Mouse (Mus musculus) cerebellum, postnatal 14 days (tissue): ENCODE measurements around the gene Shc3.

Experiments
- DNase-seq, 2 experiments: peaks; one replicate each; pipeline ENCODE4 v3.0.0; 2021; ENCODE audit warnings: mixed read lengths in 2 of 2

Gene Shc3

DNA sequence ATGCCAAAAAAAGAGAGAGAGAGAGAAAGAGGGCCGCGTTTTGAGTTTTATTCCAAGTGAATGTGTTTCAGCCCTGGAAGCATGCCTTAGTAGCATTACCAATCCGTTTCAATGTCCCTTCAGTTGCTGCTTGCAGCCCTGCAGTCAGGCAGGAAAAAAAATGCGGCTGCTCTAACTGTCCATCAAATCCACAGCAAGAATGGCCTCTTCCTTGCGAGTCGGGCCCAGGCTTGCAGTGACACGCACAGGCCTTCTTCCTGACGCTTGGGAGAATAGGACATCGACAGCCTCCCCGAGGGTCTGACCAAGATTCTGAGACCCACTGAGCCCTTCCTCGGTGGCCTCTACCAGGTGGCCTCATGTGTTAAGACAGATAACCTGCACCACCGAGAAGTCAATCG is 718 bp downstream of the Shc3 start:
- peak in 1 of 2 experiments; percentile 31 for DNase-seq

DNA sequence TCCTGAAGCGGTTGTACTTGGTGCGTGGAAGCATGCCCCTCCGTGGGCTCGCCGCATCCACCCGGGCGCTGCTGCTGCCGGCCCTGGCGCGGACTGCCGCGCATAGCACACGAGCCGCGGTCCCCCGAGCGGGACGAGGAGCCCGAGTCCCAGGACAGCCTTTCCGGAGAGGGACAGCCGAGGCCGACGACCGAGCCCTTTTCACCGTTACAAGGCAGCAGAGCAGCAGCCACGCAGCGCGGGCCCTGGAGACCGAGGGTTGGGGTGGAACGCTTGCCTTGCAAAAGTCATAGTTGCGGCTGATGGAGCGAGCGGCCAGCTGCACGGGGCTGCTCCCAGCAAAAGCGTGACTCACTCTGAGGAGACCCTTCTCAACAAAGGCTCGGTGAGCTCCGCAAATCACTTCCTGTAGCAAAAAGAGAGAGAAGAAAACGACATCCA is 1.8 kb downstream of the Shc3 start:
- DNase-seq: peak; percentile 44 to 51

DNA sequence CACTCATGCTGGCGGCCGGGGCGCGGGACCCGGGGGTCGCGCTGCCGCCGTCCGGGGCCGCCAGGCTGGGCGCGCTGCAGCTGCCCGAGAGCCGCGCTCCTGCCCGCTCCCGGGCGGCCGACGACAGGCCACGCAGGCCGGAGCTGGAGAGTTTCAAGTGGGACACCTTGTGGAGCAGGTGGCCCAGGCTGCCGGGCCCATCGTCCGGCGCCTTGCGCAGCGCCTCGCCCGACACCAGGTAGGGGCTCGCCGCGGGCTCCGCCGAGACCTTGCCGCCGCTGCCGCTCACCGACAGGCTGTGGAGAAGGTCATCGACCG is 2.2 kb downstream of the Shc3 start:
- peak in 1 of 2 experiments; percentile 38 for DNase-seq

DNA sequence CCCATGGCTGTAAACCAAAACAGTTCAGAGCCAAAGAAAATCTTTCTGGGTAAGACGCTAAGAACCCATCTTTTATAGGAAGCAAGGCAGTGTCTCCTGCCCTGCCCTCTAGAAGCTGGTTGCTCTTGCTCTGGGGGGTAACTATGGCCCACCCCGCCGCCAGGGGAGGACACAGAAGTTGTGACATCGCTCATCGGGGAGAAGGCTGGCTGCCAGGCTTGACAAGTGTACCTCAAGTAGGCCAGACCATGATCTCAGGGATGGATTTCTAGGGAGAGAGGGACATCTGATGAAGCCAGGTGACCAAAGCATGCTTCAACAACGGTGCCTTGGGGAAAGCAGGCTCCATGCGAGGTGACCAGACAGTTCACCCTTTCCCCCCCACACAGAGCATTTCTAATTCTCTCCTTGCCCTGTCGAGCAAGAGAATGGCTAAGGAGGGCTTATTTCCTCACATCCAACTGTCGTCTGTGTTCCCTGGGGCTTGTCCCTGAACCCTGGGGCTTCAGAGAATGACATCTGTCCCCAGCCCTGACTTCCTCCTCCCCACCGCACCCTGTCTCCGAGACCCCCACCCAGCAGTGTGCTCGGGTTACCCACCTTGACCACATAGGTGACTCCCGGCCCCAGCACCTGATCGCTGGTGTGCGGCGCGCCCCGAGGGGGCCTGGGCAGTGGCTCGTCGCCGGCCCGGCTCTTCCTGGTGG is 2.7 kb downstream of the Shc3 start:
- DNase-seq: peak; percentile 45 to 54

DNA sequence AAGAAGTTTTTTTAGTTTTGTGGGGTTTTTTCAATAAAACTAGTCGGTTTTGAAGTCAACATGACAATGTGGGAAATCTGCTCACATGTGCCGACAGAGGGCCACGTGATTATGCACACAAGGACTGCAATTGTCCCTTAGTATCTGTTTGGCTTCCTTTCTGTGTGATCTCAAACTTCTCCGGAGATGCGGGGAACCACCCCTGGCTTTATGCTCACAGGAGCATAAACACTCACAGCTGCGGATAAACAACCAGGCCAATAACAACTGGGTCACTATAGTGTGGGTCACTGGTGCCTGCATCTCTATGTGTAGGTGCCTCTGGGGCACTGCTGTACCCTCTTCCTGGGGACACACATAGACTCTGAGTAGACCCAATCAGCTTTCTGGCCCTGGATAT is 4.5 kb downstream of the Shc3 start:
- no peak for DNase-seq

DNA sequence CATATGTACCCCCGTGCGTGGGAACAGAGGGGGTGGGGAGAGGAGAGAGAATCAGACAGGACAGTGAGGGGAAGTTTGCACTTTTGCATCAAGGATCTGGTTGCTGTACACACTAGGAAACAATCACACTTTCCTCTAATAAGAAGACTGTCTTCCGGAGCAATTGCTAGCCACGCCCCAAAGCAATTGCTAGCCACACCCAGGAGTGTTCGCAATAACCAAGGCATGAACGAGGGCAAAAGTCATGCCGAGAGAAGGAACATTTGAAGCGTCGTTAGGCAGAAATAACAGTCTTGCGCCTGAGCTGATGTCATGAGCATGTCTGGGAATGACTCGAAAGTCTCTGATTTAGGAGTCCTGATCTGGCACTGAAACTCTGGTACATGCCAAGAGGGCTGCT is 15.9 kb downstream of the Shc3 start:
- no peak for DNase-seq

DNA sequence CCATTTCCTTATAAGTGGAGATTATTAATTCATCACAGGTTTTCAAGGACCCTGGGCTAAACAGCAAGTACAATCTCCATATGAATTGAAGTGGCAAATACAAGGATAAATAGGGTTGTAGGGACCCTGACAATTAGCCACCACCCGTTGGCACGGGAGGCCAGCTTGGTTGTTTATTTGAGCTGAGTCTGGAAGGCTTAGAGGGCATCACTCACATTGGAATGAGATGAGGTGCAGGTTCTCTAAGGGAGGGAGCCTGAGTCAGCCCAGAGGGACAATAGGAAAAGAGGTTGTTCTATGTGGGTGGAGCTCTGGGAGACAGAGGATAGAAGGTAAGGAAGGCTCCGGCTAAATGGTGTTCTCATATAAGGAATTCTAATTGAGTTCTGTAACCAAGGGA is 17.0 kb downstream of the Shc3 start:
- no peak for DNase-seq

DNA sequence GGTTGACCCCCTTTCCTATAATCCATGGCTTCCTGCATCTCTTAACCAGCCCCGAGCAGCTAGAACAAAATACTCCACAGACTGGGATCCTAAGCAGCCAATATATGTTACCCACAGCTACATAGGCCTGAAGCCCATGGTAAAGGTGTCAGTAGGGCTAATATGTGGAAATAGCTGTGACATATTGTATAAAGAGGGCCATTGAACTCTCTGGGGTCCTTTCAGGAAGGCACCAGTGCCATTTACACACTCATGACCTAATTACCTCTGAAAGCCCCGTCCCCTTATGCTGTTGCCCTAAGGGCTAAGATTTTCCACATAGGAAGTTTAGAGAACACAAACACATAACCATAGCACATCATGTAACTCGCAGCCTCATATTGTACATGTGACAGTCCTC is 17.4 kb downstream of the Shc3 start:
- no peak for DNase-seq

DNA sequence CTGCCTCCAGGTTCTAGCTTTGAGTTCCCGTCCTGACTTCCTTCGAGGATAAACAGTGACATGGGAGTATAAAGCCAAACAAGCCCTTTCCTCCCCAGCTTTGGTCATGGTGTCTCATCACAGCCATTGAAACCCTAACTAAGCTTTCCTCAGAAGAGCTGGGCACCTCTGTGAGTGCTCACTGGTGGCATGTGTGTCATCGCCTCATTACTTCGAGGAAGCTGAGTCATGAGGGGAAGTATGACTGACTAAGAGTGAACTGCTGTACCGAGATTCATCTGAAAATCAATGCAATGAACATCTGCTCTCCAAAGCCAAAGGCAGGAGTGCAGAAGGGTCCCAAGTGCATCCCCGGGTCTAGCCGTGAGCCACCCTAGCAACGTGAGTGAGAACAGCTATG is 29.4 kb downstream of the Shc3 start:
- no peak for DNase-seq

DNA sequence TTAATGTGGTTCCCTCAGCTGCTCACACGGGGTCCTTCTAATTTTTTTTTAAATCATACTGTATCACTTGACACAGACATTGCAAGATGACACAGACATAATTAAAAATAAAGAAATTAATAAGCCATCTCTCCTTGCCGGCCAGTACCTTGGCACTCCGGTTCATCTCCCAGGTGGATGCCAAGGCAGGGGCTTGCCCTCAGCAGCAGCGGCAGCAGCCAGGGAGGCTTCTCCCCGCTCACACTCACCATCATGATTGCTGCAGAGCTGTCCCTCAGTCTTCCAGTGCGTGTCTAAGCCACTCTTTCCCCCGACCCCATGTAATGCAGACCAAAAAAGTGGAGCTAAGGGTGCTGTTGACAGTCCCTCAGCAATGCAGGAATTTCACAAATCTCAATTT is 33.9 kb downstream of the Shc3 start:
- DNase-seq: no peak

DNA sequence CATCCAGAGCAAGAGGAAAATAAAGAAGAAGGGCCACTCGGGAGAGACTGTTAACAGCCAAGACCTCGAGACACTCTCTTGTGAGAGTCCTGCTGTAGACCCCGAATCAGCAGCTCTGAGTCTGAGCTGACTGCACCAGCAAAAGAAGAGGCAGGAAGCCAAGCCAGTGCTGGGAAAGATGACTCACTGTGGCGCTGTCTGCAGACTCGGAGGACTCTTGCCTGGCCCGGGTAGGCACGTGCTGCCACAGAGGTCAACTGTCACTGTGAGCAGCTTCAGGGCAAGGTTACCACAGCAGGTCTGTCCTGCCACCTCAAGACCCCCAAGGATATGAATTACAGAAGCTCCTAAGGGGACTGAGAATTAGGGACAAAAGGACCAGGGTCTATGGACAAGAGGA is 42.7 kb downstream of the Shc3 start:
- DNase-seq: peak; percentile 46 to 47

DNA sequence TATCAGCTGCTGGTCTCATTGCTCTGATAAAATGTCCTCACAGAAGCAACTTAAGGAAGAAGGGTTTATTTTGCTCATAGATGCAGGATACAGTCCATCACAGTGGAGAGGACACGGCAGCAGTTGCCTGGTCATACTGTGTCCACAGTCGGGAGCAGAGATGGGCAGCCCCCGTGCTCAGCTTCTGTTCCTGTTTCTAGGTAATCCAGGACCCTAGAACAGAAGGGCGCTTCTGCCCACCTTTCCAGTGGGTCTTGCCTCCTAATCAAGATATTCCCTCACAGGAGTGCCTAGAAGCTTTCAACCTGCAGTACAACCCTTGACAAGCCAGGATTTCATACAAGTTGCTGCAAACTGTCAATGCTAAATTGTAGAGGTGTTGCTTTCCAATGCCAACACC is 44.9 kb downstream of the Shc3 start:
- no peak for DNase-seq

DNA sequence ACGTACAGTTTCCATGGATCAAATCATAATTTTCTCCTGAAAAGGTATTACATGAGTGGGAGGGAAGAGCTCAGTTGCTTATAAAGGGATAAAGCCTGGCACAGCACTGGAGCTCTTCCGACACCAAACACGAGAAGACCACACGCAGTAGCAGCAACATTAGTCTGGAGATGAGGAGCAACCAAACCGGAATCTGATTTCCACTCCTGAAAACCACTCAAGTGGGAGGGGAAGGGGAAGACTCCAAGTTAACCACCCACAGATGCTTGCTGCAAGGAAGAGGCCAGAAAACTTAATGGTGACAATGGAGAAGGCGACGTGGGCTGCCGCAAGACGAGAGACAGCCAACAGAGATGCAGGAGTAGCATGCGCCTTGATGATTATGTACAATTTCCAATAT is 45.9 kb downstream of the Shc3 start:
- no peak for DNase-seq

DNA sequence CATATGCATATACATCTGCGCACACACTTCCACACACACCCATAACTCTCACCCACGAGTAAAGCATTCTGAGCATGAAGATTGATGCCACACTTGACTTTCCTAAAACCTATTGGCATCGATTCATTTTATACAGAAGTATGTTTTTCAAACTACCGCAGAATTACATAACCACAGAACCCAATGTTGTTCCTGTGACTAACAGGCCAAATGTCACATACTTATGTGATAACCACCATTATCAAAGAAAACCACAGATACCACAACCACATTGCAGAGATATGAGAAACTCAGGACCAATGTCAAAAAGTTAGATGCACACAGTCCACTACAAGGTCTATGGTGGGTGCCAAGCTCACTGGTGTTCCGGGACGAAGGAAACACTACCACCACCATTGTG is 50.3 kb downstream of the Shc3 start:
- no peak for DNase-seq

DNA sequence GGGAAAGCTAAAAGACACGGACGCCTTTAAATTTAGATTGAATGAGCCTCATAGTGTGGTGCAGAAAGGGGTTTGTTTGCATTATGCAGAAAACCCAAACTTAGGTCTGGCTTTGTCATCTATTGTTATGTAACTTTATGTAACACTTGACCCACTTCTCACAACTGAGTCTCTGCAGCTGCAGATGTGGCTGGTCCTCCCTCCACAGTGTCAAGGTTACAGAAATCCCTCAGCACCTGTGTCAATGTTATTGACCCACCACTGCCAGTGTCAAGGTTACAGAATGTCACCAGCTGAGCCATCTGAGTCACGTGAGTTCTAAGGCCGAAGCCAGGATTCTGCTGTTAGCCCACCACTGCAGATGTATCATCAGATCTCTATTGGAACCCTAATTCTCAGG is 51.3 kb downstream of the Shc3 start:
- DNase-seq: no peak

DNA sequence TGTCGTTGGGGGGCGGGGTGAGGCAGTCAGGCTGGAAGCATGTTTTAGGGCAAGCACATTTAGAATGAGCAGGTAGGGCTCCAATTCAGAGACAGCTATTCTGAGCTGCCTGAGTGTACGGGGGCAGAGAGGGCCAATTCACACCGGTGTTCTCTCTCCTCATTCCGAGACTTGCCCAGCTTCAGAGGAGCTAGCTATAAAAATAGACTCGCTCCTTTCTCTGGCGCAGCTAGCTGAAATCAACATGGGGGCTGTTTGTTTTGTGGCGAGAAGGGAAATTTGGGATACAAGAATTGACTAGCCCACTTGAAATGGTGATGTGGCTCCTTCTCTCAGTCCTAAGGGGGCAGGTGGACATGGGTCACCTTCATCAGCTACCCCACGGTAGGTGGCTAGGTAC is 60.4 kb downstream of the Shc3 start:
- DNase-seq: peak; percentile 36 to 52

DNA sequence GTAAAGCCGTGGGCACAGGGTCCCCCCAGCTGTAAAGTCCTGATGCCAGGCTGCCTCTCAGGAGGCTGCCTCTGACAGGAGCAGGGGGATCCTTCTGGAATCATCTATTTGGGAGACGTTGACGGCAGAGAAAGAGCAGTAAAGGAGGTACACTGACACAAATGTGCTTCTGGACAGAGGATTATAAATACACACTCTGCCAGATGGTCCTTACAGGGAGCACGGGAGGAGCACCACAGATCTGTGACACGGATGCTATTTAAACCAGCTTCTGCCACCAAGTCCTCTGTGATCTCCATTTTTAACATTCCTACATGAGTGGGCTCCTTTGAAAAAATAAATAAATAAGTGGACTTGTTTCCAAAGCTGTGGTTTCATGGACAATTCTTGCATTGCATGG is 63.5 kb downstream of the Shc3 start:
- DNase-seq: peak; percentile 32 to 44

DNA sequence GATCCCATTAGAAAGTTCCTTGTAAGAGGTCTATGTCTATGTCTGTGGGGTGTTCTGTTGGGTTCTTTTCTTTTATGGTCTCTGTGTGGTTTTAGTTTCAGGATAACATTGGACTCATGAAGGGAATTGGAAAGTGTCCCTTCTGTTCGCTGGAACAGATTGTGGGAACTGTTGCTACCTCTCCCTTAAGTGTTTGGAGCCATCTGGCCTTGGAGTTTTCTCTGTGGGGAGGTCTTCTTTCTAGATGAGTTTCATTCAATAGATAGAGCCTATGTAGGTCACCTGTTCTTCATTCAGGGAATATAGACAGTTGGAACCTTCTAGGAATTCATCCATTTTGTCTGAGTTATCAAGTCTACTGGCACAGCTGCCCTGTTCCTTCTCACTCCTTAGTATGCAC is 69.5 kb downstream of the Shc3 start:
- DNase-seq: peak; percentile 27 to 64

DNA sequence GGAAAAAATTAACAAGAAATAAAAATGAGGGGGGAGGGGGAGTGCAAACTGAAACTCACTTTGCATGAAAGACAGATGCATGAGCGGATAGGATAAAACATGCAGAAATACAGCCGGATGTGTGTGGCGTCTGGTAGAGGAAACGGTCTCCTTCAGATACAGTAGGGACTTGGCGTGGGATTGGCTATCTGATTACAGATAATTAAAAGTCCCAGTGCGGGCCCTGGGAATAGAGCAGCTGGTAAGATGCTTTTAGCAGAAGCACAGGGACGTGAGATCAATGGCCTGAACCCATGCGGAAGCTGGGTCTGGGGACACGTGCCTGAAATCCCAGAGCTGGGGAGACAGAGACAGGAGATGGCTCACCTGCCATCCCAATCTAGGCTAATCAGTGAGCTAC is 75.5 kb downstream of the Shc3 start:
- DNase-seq: no peak

DNA sequence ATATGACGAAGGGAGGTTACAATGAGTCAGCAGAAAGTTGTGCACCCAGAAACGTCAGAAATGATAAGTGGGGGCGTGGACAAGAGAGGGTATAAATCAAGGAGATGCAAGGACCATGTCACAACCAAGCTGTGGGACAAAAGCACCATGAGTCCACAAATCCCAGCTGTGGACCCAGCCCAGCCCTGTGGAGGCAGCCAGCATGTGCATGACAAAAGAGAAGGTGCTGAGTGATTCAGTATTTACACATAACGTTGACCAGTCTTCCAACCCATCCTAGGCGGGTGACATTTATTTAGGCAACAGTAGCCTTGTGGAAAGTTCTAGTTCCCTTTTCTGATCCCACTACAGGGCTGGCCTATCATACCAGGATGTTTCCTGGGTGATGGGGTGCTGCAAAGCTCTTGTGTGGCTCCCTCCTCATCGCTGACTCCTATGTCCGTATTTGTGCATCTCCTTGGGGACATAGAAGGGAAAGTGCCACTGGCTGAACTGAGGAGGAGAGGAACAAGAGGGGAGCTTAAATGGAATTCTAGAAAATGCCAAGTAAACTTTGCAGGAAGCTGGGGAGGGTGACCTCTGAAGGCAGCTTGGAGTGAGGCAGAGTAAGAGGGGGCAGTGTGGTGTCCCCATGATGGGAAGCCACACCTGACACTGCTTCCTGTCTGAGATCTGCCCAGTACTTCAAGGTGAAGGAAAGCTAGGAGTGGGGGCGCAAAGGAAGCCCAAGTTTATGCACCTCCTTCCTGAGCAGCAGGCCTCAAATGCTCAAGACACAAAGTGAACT is 77.4 kb downstream of the Shc3 start:
- no peak for DNase-seq

DNA sequence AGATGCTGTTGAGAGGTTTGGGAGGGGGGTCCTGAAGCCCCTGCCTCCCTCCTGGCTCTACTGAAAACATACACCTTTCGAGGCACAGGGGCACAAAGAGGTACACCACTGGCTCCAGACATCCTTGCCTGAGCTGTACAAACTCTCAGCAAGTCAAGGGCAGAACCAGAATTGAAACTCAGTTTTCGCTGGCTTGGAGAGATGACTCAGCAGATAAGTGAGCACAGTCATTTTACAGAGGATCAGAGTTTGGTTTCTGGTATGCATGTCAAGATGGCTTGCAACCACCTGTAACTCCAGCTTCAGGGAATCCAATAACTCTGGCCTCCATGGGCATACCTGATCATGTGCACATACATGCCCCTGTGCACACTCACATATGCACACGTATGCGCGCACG is 79.0 kb downstream of the Shc3 start:
- DNase-seq: no peak

DNA sequence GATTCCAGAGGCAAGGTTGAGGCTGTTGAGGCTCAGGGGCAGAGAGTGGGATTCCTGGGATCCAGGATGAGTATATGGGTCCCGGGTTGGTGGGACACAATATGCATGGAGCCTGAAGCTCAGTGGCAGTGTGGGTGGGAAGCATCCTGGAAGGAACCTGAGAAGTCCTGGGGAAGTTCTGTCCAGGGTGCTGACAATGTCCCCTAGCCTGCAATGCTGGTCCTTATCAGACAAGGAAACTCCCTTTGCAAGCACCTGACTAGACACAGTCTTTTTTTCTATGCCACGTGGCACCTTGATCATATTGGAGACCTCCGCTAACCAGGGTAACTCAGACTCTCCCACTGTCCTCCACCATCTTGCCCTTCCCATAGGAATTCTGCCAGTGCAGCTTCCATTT is 80.3 kb downstream of the Shc3 start:
- DNase-seq: no peak

DNA sequence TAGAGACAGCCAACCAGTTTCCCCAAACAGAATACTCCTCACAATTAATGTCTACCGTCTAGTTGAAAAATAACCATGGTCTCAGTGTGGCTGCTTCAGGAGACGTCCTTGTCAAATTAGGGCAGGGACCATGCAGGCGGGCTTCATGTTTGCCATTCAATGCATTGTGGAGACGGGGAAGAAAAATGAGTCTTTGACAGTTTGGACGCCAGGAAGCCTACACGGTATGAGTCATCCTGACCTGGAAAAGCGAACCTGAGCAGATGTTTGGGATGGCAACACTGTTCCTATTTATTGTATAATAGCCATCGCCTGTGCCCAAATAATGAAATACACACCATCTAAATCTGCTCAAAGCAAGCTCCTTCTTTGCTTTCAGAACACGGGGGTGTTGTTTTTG is 83.9 kb downstream of the Shc3 start:
- no peak for DNase-seq

DNA sequence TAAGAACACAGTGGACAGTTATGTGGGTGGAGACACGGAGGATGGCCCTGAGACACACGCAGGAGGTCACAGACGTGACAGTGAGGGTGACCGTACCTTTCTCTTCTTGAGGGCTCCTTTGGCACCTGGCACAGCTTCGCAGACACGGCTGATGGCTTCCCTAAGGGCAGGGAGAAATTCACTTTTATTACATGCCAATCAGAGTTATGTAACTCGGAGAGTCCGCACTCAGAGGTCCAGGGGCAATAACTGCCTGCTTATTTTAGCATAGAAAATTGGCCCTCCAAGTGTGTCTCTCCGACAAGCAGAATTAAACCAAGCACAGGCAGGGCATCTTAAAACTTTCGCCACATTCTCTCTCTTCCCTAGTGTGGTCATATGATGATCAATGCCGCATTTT is 86.4 kb downstream of the Shc3 start:
- no peak for DNase-seq
